Mouse (Mus musculus): ENCODE measurements at regions not wholly inside any gene's neighbourhood (a gene's known extent, or its start where the extent isn't known, plus 50 kb on each side); places are given as distances from the start of the nearest gene placed in this dataset.

- TF ChIP-seq CTCF (IDR thresholded peaks at IDR 0.05; ENCODE audit: low read depth, low read length) = no peak
- TF ChIP-seq POLR2A (IDR thresholded peaks at IDR 0.05; ENCODE audit: insufficient read depth, low read length) = no peak
Measured at GRCm38 (mm10) chr16:77796926-77797325, 195.0 kb upstream of the Gm11146 start.

Measured in ES-Bruce4 (cell line).